ENCODE assay signal across 9 mouse cellular contexts in the genomic region with DNA sequence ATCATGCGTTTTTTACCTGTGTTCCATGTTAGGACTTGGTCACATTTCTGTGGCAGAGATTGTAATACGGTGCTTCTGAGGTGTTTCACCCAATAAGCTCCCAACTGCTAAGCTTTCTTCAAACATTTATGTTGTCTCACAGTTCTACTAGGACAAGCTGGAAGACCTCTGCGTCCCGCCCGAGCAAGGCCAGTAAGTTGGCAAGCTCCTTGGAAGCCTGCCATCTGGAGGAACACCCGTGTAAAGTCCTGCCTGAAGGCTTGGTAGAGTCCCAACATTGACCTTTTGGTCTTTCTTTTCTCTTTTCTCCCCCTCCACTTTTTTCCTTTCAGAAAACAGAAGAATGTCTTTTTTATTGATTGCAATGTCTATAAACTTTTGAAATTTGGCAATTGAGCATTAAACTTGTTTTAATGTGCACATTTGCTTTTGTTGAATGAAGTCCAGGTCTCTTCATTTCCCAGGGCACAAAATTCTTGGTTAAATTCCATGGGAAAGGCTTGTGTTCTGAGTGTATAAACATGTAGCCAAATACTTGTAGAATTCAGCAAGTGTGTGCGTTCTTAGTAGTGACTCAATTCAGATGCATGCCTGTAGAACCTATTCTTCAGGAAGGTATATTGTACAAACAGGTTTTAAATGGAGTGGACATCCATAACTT.
A peak's percentile ranks its signal among the peaks of the same experiment; 100 is the strongest.
DNase-seq lines count a peak whose midpoint lies in the region; ATAC-seq and TF ChIP-seq lines count a peak whose summit lies in the region.
"Had no signal": no experiment of that assay in that cellular context is flagged by ENCODE, and none has a peak within 500 bp of the region (broad histone marks: within the 10 kb centered on the region; RNA-seq: fewer than 3 reads in every experiment).

No protein-coding gene starts in this region.

- TF ChIP-seq CTCF in small intestine, adult 2 months (IDR thresholded peaks at IDR 0.05; ENCODE audit: extremely low read depth, insufficient read length, insufficient replicate concordance, low read depth, low read length) = peak; percentile 23; the same call in 1 of the 2 replicates

- no peaks in the 10 kb centered on the region for H3K27me3 ChIP-seq in heart, embryonic 10.5 days (ENCODE audit: insufficient read depth, poor library complexity, severe bottlenecking)
- H3K27me3 ChIP-seq in small intestine, adult 2 months (ENCODE audit: control insufficient read depth, insufficient read depth, low read length) = no peaks in the 10 kb centered on the region
- no peaks in the 10 kb centered on the region for H3K27me3 ChIP-seq in midbrain, embryonic 13.5 days
- H3K27me3 ChIP-seq: midbrain, embryonic 12.5 days had no signal

- no peaks in the 10 kb centered on the region for H3K4me1 ChIP-seq in heart, embryonic 10.5 days
- H3K4me1 ChIP-seq in small intestine, adult 2 months (ENCODE audit: control insufficient read depth, insufficient read depth, insufficient read length, low read length) = no peaks in the 10 kb centered on the region; the same call in 1 of the 2 replicates
- H3K4me1 ChIP-seq in midbrain, embryonic 13.5 days (replicated peaks) = 0 out of 2 replicates have a peak, but pooled peaks cover 4% of the 10 kb centered on the region
- H3K4me1 ChIP-seq: midbrain, embryonic 12.5 days had no signal

- H3K4me3 ChIP-seq in heart, embryonic 10.5 days = no peak overlapping the region
- no peak overlapping the region for H3K4me3 ChIP-seq in small intestine, adult 2 months (ENCODE audit: low read depth, low read length)
- no peak overlapping the region for H3K4me3 ChIP-seq in midbrain, embryonic 13.5 days (replicated peaks)
- H3K4me3 ChIP-seq: midbrain, embryonic 12.5 days had no signal

- no peak for ATAC-seq in midbrain, embryonic 13.5 days

- no peaks in the 10 kb centered on the region for H3K9me3 ChIP-seq in heart, embryonic 10.5 days
- no peaks in the 10 kb centered on the region for H3K9me3 ChIP-seq in midbrain, embryonic 13.5 days
- H3K9me3 ChIP-seq: midbrain, embryonic 12.5 days had no signal

- peak; percentile 96 for DNase-seq in heart, adult 11 months
- DNase-seq in heart, embryonic 10.5 days (ENCODE audit: low spot score) = no peak
- DNase-seq in Muller cell, postnatal 12 days (ENCODE audit: inconsistent ontology term) = peak; percentile 75
- DNase-seq in cerebellum, postnatal 36 days = peak; percentile 72 to 75
- DNase-seq in kidney, postnatal 14 days = peak; percentile 87
- DNase-seq in thymus, postnatal 0 days (ENCODE audit: low spot score) = no peak

- no peaks in the 10 kb centered on the region for H3K36me3 ChIP-seq in heart, embryonic 10.5 days
- no peaks in the 10 kb centered on the region for H3K36me3 ChIP-seq in small intestine, adult 2 months (ENCODE audit: control insufficient read depth, insufficient read depth, low read length)
- no peaks in the 10 kb centered on the region for H3K36me3 ChIP-seq in midbrain, embryonic 13.5 days
- H3K36me3 ChIP-seq: midbrain, embryonic 12.5 days had no signal

- H3K4me2 ChIP-seq in midbrain, embryonic 13.5 days (replicated peaks) = no peak overlapping the region
- H3K4me2 ChIP-seq: midbrain, embryonic 12.5 days had no signal

- WGBS in heart, embryonic 10.5 days = 85% methylated on average over 7 of the region's 7 CpGs
- WGBS in small intestine, adult 2 months = 34% methylated on average over 7 of the region's 7 CpGs
- 94% methylated on average over 7 of the region's 7 CpGs for WGBS in midbrain, embryonic 13.5 days

- H3K9ac ChIP-seq in midbrain, embryonic 13.5 days (replicated peaks) = no peak overlapping the region
- H3K9ac ChIP-seq: midbrain, embryonic 12.5 days had no signal

- no peak overlapping the region for H3K27ac ChIP-seq in heart, embryonic 10.5 days
- no peak overlapping the region for H3K27ac ChIP-seq in small intestine, adult 2 months (ENCODE audit: insufficient read depth, low read depth, low read length)
- H3K27ac ChIP-seq in midbrain, embryonic 13.5 days = no peak overlapping the region
- H3K27ac ChIP-seq: midbrain, embryonic 12.5 days had no signal

- TF ChIP-seq POLR2A in small intestine, adult 2 months (IDR thresholded peaks at IDR 0.05; ENCODE audit: low read depth, low read length) = no peak

Comparison
In these comparisons a context has a peak if more than half of its experiments do, and no peak if none do; other contexts are left out.
1. DNase-seq: peak in heart, adult 11 months (single experiment), Muller cell, postnatal 12 days (single experiment), cerebellum, postnatal 36 days (2 of 2) and kidney, postnatal 14 days (single experiment); none in heart, embryonic 10.5 days (single experiment) and thymus, postnatal 0 days (single experiment).